Comparison of ENCODE assay signal across 24 mouse cellular contexts in the genomic region with DNA sequence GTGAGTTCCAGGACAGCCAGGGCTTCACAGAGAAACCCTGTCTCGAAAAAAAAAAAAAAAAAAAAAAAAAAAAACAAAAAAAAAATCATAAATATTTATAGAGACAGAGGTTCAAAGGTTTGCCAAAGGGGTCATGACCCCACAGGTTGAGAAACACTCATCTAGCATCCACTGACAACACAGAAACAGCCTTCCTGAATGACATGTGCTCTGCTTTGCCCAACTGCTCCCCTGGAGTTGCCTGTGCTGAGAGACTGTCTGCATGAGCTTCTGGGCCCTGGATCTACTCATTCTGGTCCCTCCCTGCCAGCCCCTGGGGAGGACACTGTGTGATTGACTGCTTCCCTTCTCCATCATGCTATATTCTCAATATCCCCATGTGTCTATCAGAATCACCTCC.
"Had no signal": no experiment of that assay in that cellular context is flagged by ENCODE, and none has a peak within 500 bp of the region (broad histone marks: within the 10 kb centered on the region; RNA-seq: fewer than 3 reads in every experiment).

No protein-coding gene starts in this region.

- ATAC-seq: hindbrain, embryonic 16.5 days; inflammation-experienced regulatory T-cells, adult 6 months; intestine, embryonic 15.5 days; intestine, postnatal 0 days had no signal

- H3K36me3 ChIP-seq: hindbrain, embryonic 10.5 days; hindbrain, embryonic 12.5 days; intestine, embryonic 15.5 days; limb, embryonic 12.5 days; liver, embryonic 13.5 days had no signal

- H3K27ac ChIP-seq: gastrocnemius, adult 2 months; heart, adult 2 months; hindbrain, embryonic 10.5 days; hindbrain, embryonic 12.5 days; hindbrain, embryonic 14.5 days; intestine, embryonic 15.5 days; layer of hippocampus, adult 2 months; left cerebral cortex, adult 2 months; limb, embryonic 10.5 days; limb, embryonic 12.5 days; liver, embryonic 13.5 days had no signal

- H3K4me1 ChIP-seq: liver, embryonic 13.5 days had no signal

- H3K4me2 ChIP-seq: heart, embryonic 11.5 days; hindbrain, embryonic 12.5 days; hindbrain, embryonic 14.5 days; intestine, embryonic 15.5 days; limb, embryonic 12.5 days; liver, embryonic 13.5 days had no signal

- H3K9me3 ChIP-seq: hindbrain, embryonic 10.5 days; hindbrain, embryonic 12.5 days; intestine, embryonic 15.5 days; limb, embryonic 10.5 days; limb, embryonic 12.5 days; liver, embryonic 13.5 days had no signal

- H3K27me3 ChIP-seq: hindbrain, embryonic 12.5 days; intestine, embryonic 15.5 days; limb, embryonic 12.5 days; liver, embryonic 13.5 days had no signal

- H3K9ac ChIP-seq: hindbrain, embryonic 12.5 days; hindbrain, embryonic 14.5 days; intestine, embryonic 15.5 days; limb, embryonic 12.5 days; liver, embryonic 13.5 days had no signal

- H3K4me3 ChIP-seq: gastrocnemius, adult 2 months; heart, adult 2 months; hindbrain, embryonic 10.5 days; hindbrain, embryonic 12.5 days; intestine, embryonic 15.5 days; layer of hippocampus, adult 2 months; left cerebral cortex, adult 2 months; limb, embryonic 10.5 days; limb, embryonic 12.5 days; liver, embryonic 13.5 days had no signal

- DNase-seq: gastrocnemius, adult 2 months; gastrocnemius, postnatal 10 days; gastrocnemius, postnatal 25 days; heart, adult 2 months; heart, postnatal 10 days; heart, postnatal 4 days; kidney, adult 18-20 months; kidney, adult 8-10 months; kidney, postnatal 10 days; kidney, postnatal 25 days; kidney, postnatal 4 days; liver, embryonic 13.5 days had no signal
